Mouse (Mus musculus): Measurements from ENCODE around the gene Olfr1282. TPM values are rescaled to one million over a fixed set of nuclear protein-coding genes. Genes with fewer than 3 reads are reported as not detected.
"Not testable (repeated sequence)": the region's sequence is repeated elsewhere in the genome, so short reads cannot be mapped to it uniquely, and the experiment has no call there.

Gene Olfr1282
- polyA plus RNA-seq (2016; fragmentation: Nextera tagmentation; extraction: Ambion mirVana): not detected in 2 replicates

- Histone ChIP-seq H3K9me3 (replicated peaks) (no peaks in the 10 kb centered on the region), H3K27ac (no peak within 1 kb of the TSS), H3K9ac (no peak within 1 kb of the TSS), H3K4me2 (no peak within 1 kb of the TSS), H3K27me3 (replicated peaks) (no peaks in the 10 kb centered on the region), H3K36me3 (no peaks in the 10 kb centered on the region), H3K4me1 (no peaks in the 10 kb centered on the region), H3K4me3 (no peak within 1 kb of the TSS)
- no peak for ATAC-seq
- 51% methylated on average over 2 of the region's 2 CpGs for WGBS (ENCODE audit: insufficient replicate concordance)
Observed at GRCm38 (mm10) chr2:111335976-111336375, at the start of gene Olfr1282. Gene Olfr1282 (minus strand): TSS chr2:111336076.

DNA sequence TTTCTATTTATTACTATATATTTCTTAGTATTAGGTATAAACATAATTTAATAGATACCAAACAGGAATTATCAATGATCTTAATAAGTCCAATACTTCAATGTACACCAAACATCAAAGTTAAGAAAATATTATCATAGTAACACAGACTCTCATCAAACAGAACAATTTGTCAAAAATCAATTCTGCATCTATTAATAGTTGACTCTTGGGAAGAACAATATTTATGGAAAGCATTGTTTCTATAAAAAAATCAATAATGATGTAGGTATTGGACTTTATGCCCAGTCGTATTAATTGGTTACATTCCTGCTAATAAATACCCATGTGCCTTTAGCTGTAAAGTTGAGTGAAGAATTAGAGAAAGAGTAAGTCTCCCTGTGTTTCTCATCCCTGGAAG lies 39.3 kb upstream of the Olfr1282 start, which contains the start of gene Olfr1284:
TSS of gene Olfr1284 (plus strand) at position 301 of the 400 bp plus-strand sequence.
- Histone ChIP-seq H3K4me1 (no peaks in the 10 kb centered on the region), H3K27ac (no peak within 1 kb of the TSS), H3K9me3 (replicated peaks) (no peaks in the 10 kb centered on the region), H3K4me3 (no peak within 1 kb of the TSS), H3K27me3 (replicated peaks) (no peaks in the 10 kb centered on the region), H3K4me2 (no peak within 1 kb of the TSS), H3K9ac (no peak within 1 kb of the TSS), H3K36me3 (no peaks in the 10 kb centered on the region)
- 77% methylated on average over 1 of the region's 1 CpGs for WGBS (ENCODE audit: insufficient replicate concordance)
- ATAC-seq: no peak

DNA sequence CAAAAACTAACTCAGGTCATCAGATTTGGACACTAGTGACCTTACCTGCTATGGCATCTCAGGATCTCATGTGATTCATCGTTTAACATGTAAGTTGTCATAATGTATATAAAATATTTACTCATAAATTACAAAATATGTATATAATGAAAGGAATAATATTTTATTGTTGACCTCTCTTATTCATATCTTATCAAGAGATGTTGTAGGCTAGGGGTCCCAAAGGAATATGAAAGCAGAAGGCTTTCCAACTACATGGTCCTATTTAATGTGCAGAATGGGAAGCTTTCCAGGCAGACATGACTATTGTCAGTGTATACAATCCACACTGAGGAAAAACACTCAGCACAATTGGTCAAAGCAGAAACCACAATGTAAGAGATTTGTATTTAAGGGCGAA lies 30.6 kb upstream of the Olfr1282 start, which contains the start of gene Olfr1283:
TSS of gene Olfr1283 (plus strand) at position 301 of the 400 bp plus-strand sequence.
- 54% methylated on average over 2 of the region's 2 CpGs for WGBS (ENCODE audit: insufficient replicate concordance)
- no peak for ATAC-seq

DNA sequence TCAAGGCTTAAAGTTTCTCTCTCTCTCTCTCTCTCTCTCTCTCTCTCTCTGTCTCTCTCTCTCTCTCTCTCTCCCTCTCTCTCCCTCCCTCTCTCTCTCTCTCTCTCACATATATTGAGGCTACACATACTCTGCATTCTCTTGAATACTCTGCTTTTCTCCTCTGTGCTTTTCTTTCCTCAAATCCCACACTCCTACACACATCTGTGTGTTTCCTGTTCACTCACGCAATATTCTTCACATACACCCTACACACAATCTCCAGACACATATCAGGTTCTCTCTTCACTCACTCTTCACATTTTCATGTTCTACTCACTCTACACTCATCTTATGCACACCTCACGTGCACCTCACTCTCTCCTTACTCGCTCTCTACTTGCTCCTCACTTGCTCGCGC lies 2.2 kb downstream of the Olfr1282 start:
- not testable (repeated sequence) for H3K9ac ChIP-seq; H3K27ac ChIP-seq; H3K36me3 ChIP-seq; H3K4me1 ChIP-seq; ATAC-seq; H3K4me2 ChIP-seq; H3K27me3 ChIP-seq (replicated peaks); H3K4me3 ChIP-seq; H3K9me3 ChIP-seq (replicated peaks)
- 65% methylated on average over 5 of the region's 5 CpGs for WGBS (ENCODE audit: insufficient replicate concordance)

More for the DNA sequence above, 30.6 kb upstream of the Olfr1282 start, which contains the start of gene Olfr1283:
- no peaks in the 10 kb centered on the region for H3K36me3 ChIP-seq
- no peaks in the 10 kb centered on the region for H3K9me3 ChIP-seq (replicated peaks)
- H3K4me1 ChIP-seq: no peaks in the 10 kb centered on the region
- H3K9ac ChIP-seq: no peak within 1 kb of the TSS
- no peaks in the 10 kb centered on the region for H3K27me3 ChIP-seq (replicated peaks)
- H3K27ac ChIP-seq: no peak within 1 kb of the TSS
- no peak within 1 kb of the TSS for H3K4me3 ChIP-seq
- H3K4me2 ChIP-seq: no peak within 1 kb of the TSS

- H3K9ac ChIP-seq: no peak within 1 kb of the TSS
- no peaks in the 10 kb centered on the region for H3K9me3 ChIP-seq (replicated peaks)
- WGBS (ENCODE audit: insufficient replicate concordance): 58% methylated on average over 2 of the region's 2 CpGs
- H3K4me1 ChIP-seq: no peaks in the 10 kb centered on the region
- no peak for ATAC-seq
- H3K4me2 ChIP-seq: no peak within 1 kb of the TSS
- H3K4me3 ChIP-seq: no peak within 1 kb of the TSS
- no peaks in the 10 kb centered on the region for H3K27me3 ChIP-seq (replicated peaks)
- no peaks in the 10 kb centered on the region for H3K36me3 ChIP-seq
- H3K27ac ChIP-seq: no peak within 1 kb of the TSS
Observed at GRCm38 (mm10) chr2:111326220-111326619, 9.7 kb downstream of the Olfr1282 start, which contains the start of gene Olfr1281. Gene Olfr1281 (plus strand): TSS chr2:111326520.

DNA sequence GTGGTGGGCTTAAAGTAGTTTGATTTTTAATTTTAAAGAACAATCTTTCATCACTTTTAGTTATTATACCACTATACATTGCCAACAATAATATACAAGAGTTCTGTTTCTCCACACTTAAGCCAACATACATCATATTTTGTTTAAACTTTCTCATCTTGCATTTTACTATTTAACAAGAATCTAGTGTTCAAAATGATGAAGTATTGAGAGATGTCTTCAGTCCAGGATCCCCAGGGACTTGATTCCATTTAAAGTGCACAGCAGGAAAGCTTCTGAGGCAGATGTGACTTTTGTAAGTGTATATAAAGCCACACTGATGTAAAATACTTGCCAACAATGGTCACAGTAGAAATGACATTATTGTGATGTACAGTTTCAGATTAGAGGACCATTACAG lies 22.2 kb downstream of the Olfr1282 start, which contains the start of gene Olfr1280:
TSS of gene Olfr1280 (plus strand) at position 301 of the 400 bp plus-strand sequence.
- H3K9me3 ChIP-seq (replicated peaks): no peaks in the 10 kb centered on the region
- no peak for ATAC-seq
- no peak within 1 kb of the TSS for H3K4me2 ChIP-seq

DNA sequence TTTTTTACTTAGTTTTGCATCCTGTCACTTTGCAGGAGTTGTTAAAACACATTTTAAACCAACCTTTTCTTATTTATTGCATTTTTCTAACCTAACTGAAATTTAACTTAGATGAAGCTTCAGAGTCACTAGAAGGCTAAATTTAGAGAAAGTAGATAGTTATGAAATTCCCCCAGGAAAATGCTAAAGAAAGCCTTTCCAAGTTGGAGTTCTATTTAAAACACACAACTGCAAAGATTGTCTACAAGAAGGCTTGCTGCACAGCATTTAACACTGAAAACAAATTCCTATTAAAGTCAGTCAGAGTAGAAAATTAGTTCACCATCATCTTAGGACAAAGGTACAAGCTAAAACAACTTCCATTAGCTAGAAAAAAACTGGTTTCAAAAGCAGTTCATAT lies 35.5 kb downstream of the Olfr1282 start, which contains the start of gene Olfr1279:
TSS of gene Olfr1279 (plus strand) at position 262 of the 400 bp plus-strand sequence.
- Histone ChIP-seq H3K4me2 (no peak within 1 kb of the TSS), H3K4me1 (no peaks in the 10 kb centered on the region), H3K36me3 (no peaks in the 10 kb centered on the region), H3K27ac (no peak within 1 kb of the TSS), H3K27me3 (replicated peaks) (no peaks in the 10 kb centered on the region), H3K9ac (no peak within 1 kb of the TSS), H3K9me3 (replicated peaks) (no peaks in the 10 kb centered on the region), H3K4me3 (no peak within 1 kb of the TSS)
- no peak for ATAC-seq

More for the DNA sequence above, 22.2 kb downstream of the Olfr1282 start, which contains the start of gene Olfr1280:
- Histone ChIP-seq H3K4me3 (no peak within 1 kb of the TSS), H3K27ac (no peak within 1 kb of the TSS), H3K36me3 (no peaks in the 10 kb centered on the region), H3K4me1 (no peaks in the 10 kb centered on the region), H3K9ac (no peak within 1 kb of the TSS), H3K27me3 (replicated peaks) (no peaks in the 10 kb centered on the region)

DNA sequence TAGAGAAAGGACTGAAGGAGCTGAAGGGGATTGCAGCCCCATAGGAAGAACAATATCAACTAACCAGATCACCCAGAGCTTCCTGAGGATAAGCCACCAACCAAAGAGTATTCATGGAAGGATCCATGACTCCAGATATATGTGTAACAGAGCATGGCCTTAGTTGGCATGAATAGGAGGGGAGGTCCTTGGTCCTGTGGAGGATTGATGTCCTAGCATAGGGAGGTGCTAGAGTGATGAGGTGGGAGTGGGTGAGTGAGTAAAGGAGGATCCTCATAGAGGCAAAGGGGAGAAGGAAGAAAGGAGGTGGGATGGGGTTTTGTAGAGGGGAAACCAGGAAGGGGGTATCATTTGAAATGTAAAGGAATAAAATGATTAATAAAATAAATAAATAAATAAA lies 37.3 kb downstream of the Olfr1282 start:
- Histone ChIP-seq H3K4me3 (no peak overlapping the region), H3K4me1 (no peaks in the 10 kb centered on the region), H3K4me2 (no peak overlapping the region), H3K27me3 (replicated peaks) (no peaks in the 10 kb centered on the region), H3K27ac (no peak overlapping the region), H3K36me3 (no peaks in the 10 kb centered on the region), H3K9ac (no peak overlapping the region), H3K9me3 (replicated peaks) (no peaks in the 10 kb centered on the region)
- no peak for ATAC-seq

DNA sequence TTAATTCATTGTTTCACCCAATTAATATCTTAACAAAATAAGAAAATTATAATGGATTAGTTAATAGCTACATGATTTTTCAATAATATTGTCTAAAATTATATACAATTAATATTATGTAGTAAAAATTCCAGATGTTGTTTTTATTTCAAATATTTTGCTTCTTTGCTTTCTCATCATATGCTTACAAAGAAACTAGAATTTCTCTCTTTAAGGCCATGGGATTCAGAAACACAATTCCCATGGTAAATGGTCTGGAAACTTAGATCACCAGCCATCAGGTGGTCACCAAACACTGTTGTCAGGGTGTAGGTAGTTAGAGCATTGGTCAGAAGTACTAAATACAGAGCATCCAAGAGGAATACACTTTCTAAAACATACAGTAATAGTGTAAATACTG lies 46.0 kb downstream of the Olfr1282 start, which contains the start of gene Olfr1278:
TSS of gene Olfr1278 (plus strand) at position 301 of the 400 bp plus-strand sequence.
- ATAC-seq: no peak
- Histone ChIP-seq H3K4me3 (no peak within 1 kb of the TSS), H3K9ac (no peak within 1 kb of the TSS), H3K27me3 (replicated peaks) (no peaks in the 10 kb centered on the region), H3K4me1 (no peaks in the 10 kb centered on the region), H3K27ac (no peak within 1 kb of the TSS), H3K9me3 (replicated peaks) (no peaks in the 10 kb centered on the region), H3K36me3 (no peaks in the 10 kb centered on the region), H3K4me2 (no peak within 1 kb of the TSS)

Other genes starting within 250 kb of the Olfr1282 start
- gene Gm13941, start 230.1 kb downstream of the Olfr1282 start, polyA plus RNA-seq (2016; fragmentation: Nextera tagmentation; extraction: Ambion mirVana): not detected in 2 replicates
- gene Gm15130, start 183.1 kb downstream of the Olfr1282 start, polyA plus RNA-seq (2016; fragmentation: Nextera tagmentation; extraction: Ambion mirVana): not detected in 2 replicates
- not detected in 2 replicates for gene 4930430A15Rik, start 106.5 kb downstream of the Olfr1282 start, polyA plus RNA-seq (2016; fragmentation: Nextera tagmentation; extraction: Ambion mirVana)
- not detected in 2 replicates for gene Olfr1275, start 100.8 kb downstream of the Olfr1282 start, polyA plus RNA-seq (2016; fragmentation: Nextera tagmentation; extraction: Ambion mirVana)
- gene Olfr1276, start 81.6 kb downstream of the Olfr1282 start, polyA plus RNA-seq (2016; fragmentation: Nextera tagmentation; extraction: Ambion mirVana): not detected in 2 replicates
- gene Olfr1277, start 62.0 kb downstream of the Olfr1282 start, polyA plus RNA-seq (2016; fragmentation: Nextera tagmentation; extraction: Ambion mirVana): not detected in 2 replicates
- not detected in 2 replicates for gene Olfr1278, start 45.9 kb downstream of the Olfr1282 start, polyA plus RNA-seq (2016; fragmentation: Nextera tagmentation; extraction: Ambion mirVana)
- not detected in 2 replicates for gene Olfr1279, start 35.4 kb downstream of the Olfr1282 start, polyA plus RNA-seq (2016; fragmentation: Nextera tagmentation; extraction: Ambion mirVana)
- gene Olfr1280, start 22.1 kb downstream of the Olfr1282 start, polyA plus RNA-seq (2016; fragmentation: Nextera tagmentation; extraction: Ambion mirVana): not detected in 2 replicates
- not detected in 2 replicates for gene Olfr1281, start 9.6 kb downstream of the Olfr1282 start, polyA plus RNA-seq (2016; fragmentation: Nextera tagmentation; extraction: Ambion mirVana)
- not detected in 2 replicates for gene Olfr1283, start 30.7 kb upstream of the Olfr1282 start, polyA plus RNA-seq (2016; fragmentation: Nextera tagmentation; extraction: Ambion mirVana)
- gene Olfr1284, start 39.4 kb upstream of the Olfr1282 start, polyA plus RNA-seq (2016; fragmentation: Nextera tagmentation; extraction: Ambion mirVana): not detected in 2 replicates
- not detected in 2 replicates for gene Olfr1286, start 87.0 kb upstream of the Olfr1282 start, polyA plus RNA-seq (2016; fragmentation: Nextera tagmentation; extraction: Ambion mirVana)
- gene Olfr1287, start 113.1 kb upstream of the Olfr1282 start, polyA plus RNA-seq (2016; fragmentation: Nextera tagmentation; extraction: Ambion mirVana): not detected in 2 replicates
- not detected in 2 replicates for gene Olfr1288, start 138.0 kb upstream of the Olfr1282 start, polyA plus RNA-seq (2016; fragmentation: Nextera tagmentation; extraction: Ambion mirVana)
- not detected in 2 replicates for gene Olfr1289, start 144.7 kb upstream of the Olfr1282 start, polyA plus RNA-seq (2016; fragmentation: Nextera tagmentation; extraction: Ambion mirVana)
- not detected in 2 replicates for gene Olfr1290, start 157.8 kb upstream of the Olfr1282 start, polyA plus RNA-seq (2016; fragmentation: Nextera tagmentation; extraction: Ambion mirVana)
- not detected in 2 replicates for gene Olfr1291-ps1, start 161.1 kb upstream of the Olfr1282 start, polyA plus RNA-seq (2016; fragmentation: Nextera tagmentation; extraction: Ambion mirVana)
- gene Olfr1293-ps, start 189.1 kb upstream of the Olfr1282 start, polyA plus RNA-seq (2016; fragmentation: Nextera tagmentation; extraction: Ambion mirVana): not detected in 2 replicates
- not detected in 2 replicates for gene Olfr1294, start 204.2 kb upstream of the Olfr1282 start, polyA plus RNA-seq (2016; fragmentation: Nextera tagmentation; extraction: Ambion mirVana)
- gene Olfr1295, start 233.6 kb upstream of the Olfr1282 start, polyA plus RNA-seq (2016; fragmentation: Nextera tagmentation; extraction: Ambion mirVana): not detected in 2 replicates

Measured in liver, embryonic 12.5 days (tissue).